Mouse (Mus musculus) MEL (cell line): ENCODE data around the gene Mrpl14. TPM values are rescaled to one million over a fixed set of nuclear protein-coding genes. Genes with fewer than 3 reads are reported as not detected.
A peak's percentile ranks its signal among the peaks of the same experiment; 100 is the strongest.

Experiments used
- DNase-seq: peaks from one replicate; pipeline ENCODE4 v3.0.0; 2011; ENCODE audit warnings: low read depth, low spot score
- H3K27ac ChIP-seq: 2 replicates; pipeline ENCODE4 v1.5.1; 2012; ENCODE audit warnings: low read depth, mild to moderate bottlenecking, control low read depth, low read length, moderate library complexity; ENCODE audit not compliant: control insufficient read depth
- H3K27me3 ChIP-seq, 2 experiments: fragments of 150-350 bp in 1 of 2; sonication (generic) in 1 of 2; 2 replicates each; pipeline ENCODE4 v1.6.1; 2012; ENCODE audit warnings: low read length in 2 of 2, mild to moderate bottlenecking in 2 of 2, improper control_type of control experiment in 1 of 2, moderate library complexity in 1 of 2; ENCODE audit not compliant: insufficient read depth in 2 of 2, control insufficient read depth in 1 of 2
- H3K36me3 ChIP-seq, 2 experiments: 2 replicates each; pipeline ENCODE4 v1.6.1; 2012 to 2014; ENCODE audit warnings: low read length in 2 of 2, improper control_type of control experiment in 1 of 2, inconsistent platforms in 1 of 2, mild to moderate bottlenecking in 1 of 2; ENCODE audit not compliant: insufficient read depth in 2 of 2, control insufficient read depth in 1 of 2
- H3K4me1 ChIP-seq, 2 experiments: fragments of 150-350 bp in 1 of 2; sonication (generic) in 1 of 2; 2 replicates each; pipeline ENCODE4 v1.6.1; 2012; ENCODE audit warnings: low read length in 2 of 2, improper control_type of control experiment in 1 of 2, mild to moderate bottlenecking in 1 of 2; ENCODE audit not compliant: insufficient read depth in 2 of 2, control insufficient read depth in 1 of 2
- H3K4me3 ChIP-seq, 2 experiments: fragments of 150-350 bp in 1 of 2; sonication (generic) in 1 of 2; 2 replicates each; pipeline ENCODE4 v1.5.1; 2012; ENCODE audit warnings: low read depth in 2 of 2, low read length in 2 of 2, mild to moderate bottlenecking in 2 of 2, moderate library complexity in 2 of 2, control low read depth in 1 of 2, improper control_type of control experiment in 1 of 2; ENCODE audit not compliant: control insufficient read depth in 1 of 2, insufficient read depth in 1 of 2
- H3K79me2 ChIP-seq: 2 replicates; pipeline ENCODE4 v1.6.1; 2012; ENCODE audit warnings: mild to moderate bottlenecking, low read length, moderate library complexity; ENCODE audit not compliant: control insufficient read depth, poor library complexity, insufficient read depth
- H3K9ac ChIP-seq: 2 replicates; pipeline ENCODE4 v1.6.1; 2012; ENCODE audit warnings: low read depth, mild to moderate bottlenecking, control low read depth, low read length, moderate library complexity; ENCODE audit not compliant: control insufficient read depth, poor library complexity, severe bottlenecking
- H3K9me3 ChIP-seq: fragments of 150-350 bp; sonication (generic); replicated peaks from 2 replicates; pipeline ENCODE4 v1.6.1; 2012; ENCODE audit warnings: mild to moderate bottlenecking, low read length, improper control_type of control experiment, moderate library complexity; ENCODE audit not compliant: insufficient read depth
- BHLHE40 ChIP-seq: IDR thresholded peaks from 2 replicates; pipeline ENCODE4 v1.6.1; 2012; ENCODE audit warnings: low read depth, mild to moderate bottlenecking, inconsistent platforms, low read length, improper control_type of control experiment, borderline replicate concordance
- CTCF ChIP-seq, 3 experiments: IDR thresholded peaks in 2 of 3; conservative IDR thresholded peaks in 1 of 3; 2 replicates each; pipeline ENCODE4 v1.5.1; 2011 to 2012; ENCODE audit warnings: low read length in 3 of 3, low read depth in 2 of 3, mild to moderate bottlenecking in 2 of 3, improper control_type of control experiment in 1 of 3, inconsistent platforms in 1 of 3, mixed read lengths in 1 of 3, moderate library complexity in 1 of 3; ENCODE audit not compliant: control insufficient read depth in 1 of 3, insufficient read depth in 1 of 3, poor library complexity in 1 of 3, severe bottlenecking in 1 of 3
- E2F4 ChIP-seq: IDR thresholded peaks from 2 replicates; pipeline ENCODE4 v1.6.1; 2011; ENCODE audit warnings: low read depth, low read length, improper control_type of control experiment, borderline replicate concordance
- ELF1 ChIP-seq: IDR thresholded peaks from 2 replicates; pipeline ENCODE4 v1.6.1; 2014; ENCODE audit warnings: low read depth, mild to moderate bottlenecking, inconsistent platforms, low read length, improper control_type of control experiment, moderate library complexity
- ETS1 ChIP-seq: IDR thresholded peaks from 2 replicates; pipeline ENCODE4 v1.6.1; 2012; ENCODE audit warnings: low read depth, mild to moderate bottlenecking, inconsistent platforms, low read length, improper control_type of control experiment, moderate library complexity
- GATA1 ChIP-seq: IDR thresholded peaks from 2 replicates; pipeline ENCODE4 v1.6.1; 2011; ENCODE audit warnings: low read depth, low read length, improper control_type of control experiment
- HCFC1 ChIP-seq: IDR thresholded peaks from 2 replicates; pipeline ENCODE4 v1.6.1; 2012; ENCODE audit warnings: low read depth, mild to moderate bottlenecking, inconsistent platforms, low read length, improper control_type of control experiment, moderate library complexity
- KAT2A ChIP-seq: conservative IDR thresholded peaks from 2 replicates; pipeline ENCODE4 v1.6.1; 2012; ENCODE audit warnings: low read depth, low read length, improper control_type of control experiment, inconsistent platforms
- MAFK ChIP-seq: IDR thresholded peaks from 2 replicates; pipeline ENCODE4 v1.6.1; 2011; ENCODE audit warnings: low read depth, mild to moderate bottlenecking, low read length, improper control_type of control experiment, borderline replicate concordance
- MAX ChIP-seq: IDR thresholded peaks from 2 replicates; pipeline ENCODE4 v1.6.1; 2011; ENCODE audit warnings: low read length, improper control_type of control experiment
- MEF2A ChIP-seq: IDR thresholded peaks from 2 replicates; pipeline ENCODE4 v1.6.1; 2014; ENCODE audit warnings: low read depth, mild to moderate bottlenecking, inconsistent platforms, low read length, improper control_type of control experiment; ENCODE audit not compliant: poor library complexity, insufficient replicate concordance, severe bottlenecking; ENCODE audit errors: extremely low read depth
- MYB ChIP-seq: IDR thresholded peaks from 2 replicates; pipeline ENCODE4 v1.6.1; 2011; ENCODE audit warnings: mild to moderate bottlenecking, low read depth, low read length, improper control_type of control experiment
- MYC ChIP-seq: IDR thresholded peaks from 2 replicates; pipeline ENCODE4 v1.6.1; 2011; ENCODE audit warnings: low read depth, mild to moderate bottlenecking, low read length, improper control_type of control experiment, moderate library complexity
- POLR2AphosphoS5 ChIP-seq: IDR thresholded peaks from 2 replicates; pipeline ENCODE4 v1.6.1; 2012; ENCODE audit warnings: low read depth, borderline replicate concordance, mild to moderate bottlenecking, inconsistent platforms, low read length, moderate library complexity, mixed read lengths
- RCOR1 ChIP-seq: IDR thresholded peaks from 2 replicates; pipeline ENCODE4 v1.6.1; 2012; ENCODE audit warnings: low read depth, mild to moderate bottlenecking, inconsistent platforms, low read length, improper control_type of control experiment
- SMC3 ChIP-seq: IDR thresholded peaks from 2 replicates; pipeline ENCODE4 v1.6.1; 2011; ENCODE audit warnings: low read depth, low read length, improper control_type of control experiment
- TAL1 ChIP-seq: IDR thresholded peaks from 2 replicates; pipeline ENCODE4 v1.6.1; 2012; ENCODE audit warnings: mild to moderate bottlenecking, inconsistent platforms, low read length, moderate library complexity, mixed read lengths
- TBP ChIP-seq: IDR thresholded peaks from 2 replicates; pipeline ENCODE4 v1.8.0; 2011; ENCODE audit warnings: low read depth, low read length, improper control_type of control experiment
- UBTF ChIP-seq: IDR thresholded peaks from 2 replicates; pipeline ENCODE4 v1.6.1; 2012; ENCODE audit warnings: low read depth, mild to moderate bottlenecking, inconsistent platforms, low read length, improper control_type of control experiment, moderate library complexity, borderline replicate concordance; ENCODE audit not compliant: insufficient read depth
- ZC3H11A ChIP-seq: IDR thresholded peaks from 2 replicates; pipeline ENCODE4 v1.6.1; 2012; ENCODE audit warnings: low read depth, mild to moderate bottlenecking, inconsistent platforms, low read length, improper control_type of control experiment
- ZKSCAN1 ChIP-seq: IDR thresholded peaks from 2 replicates; pipeline ENCODE4 v1.6.1; 2012; ENCODE audit warnings: low read depth, mild to moderate bottlenecking, inconsistent platforms, low read length, improper control_type of control experiment, moderate library complexity
- ZMIZ1 ChIP-seq: IDR thresholded peaks from 2 replicates; pipeline ENCODE4 v1.6.1; 2012; ENCODE audit warnings: low read depth, mild to moderate bottlenecking, inconsistent platforms, low read length, improper control_type of control experiment, moderate library complexity
- ZNF384 ChIP-seq: IDR thresholded peaks from 2 replicates; pipeline ENCODE4 v1.6.1; 2012; ENCODE audit warnings: low read depth, mild to moderate bottlenecking, inconsistent platforms, low read length, improper control_type of control experiment
- polyA plus RNA-seq, 2 experiments: library from polyadenylated mRNA; stranded (reverse) in 1 of 2; unstranded in 1 of 2; fragments of >175 nt in 1 of 2; fragments of >200 nt in 1 of 2; gene quantifications; 2 replicates each; pipeline versions ENCODE4 v1.2.1 to v1.2.4; 2012; ENCODE audit warnings: low replicate concordance in 2 of 2, low read depth in 1 of 2; ENCODE audit not compliant: insufficient read length in 2 of 2, insufficient read depth in 1 of 2, missing spikeins in 1 of 2
- total RNA-seq: library from RNA; depleted of rRNA; stranded (reverse); fragments of 300-350 nt; gene quantifications from 2 replicates; pipeline ENCODE4 v1.2.3, GENCODE M21; 2012

Gene Mrpl14
- total and polyA plus RNA-seq, 3 experiments, result 66.2 to 159 TPM; not detected in 1

DNA sequence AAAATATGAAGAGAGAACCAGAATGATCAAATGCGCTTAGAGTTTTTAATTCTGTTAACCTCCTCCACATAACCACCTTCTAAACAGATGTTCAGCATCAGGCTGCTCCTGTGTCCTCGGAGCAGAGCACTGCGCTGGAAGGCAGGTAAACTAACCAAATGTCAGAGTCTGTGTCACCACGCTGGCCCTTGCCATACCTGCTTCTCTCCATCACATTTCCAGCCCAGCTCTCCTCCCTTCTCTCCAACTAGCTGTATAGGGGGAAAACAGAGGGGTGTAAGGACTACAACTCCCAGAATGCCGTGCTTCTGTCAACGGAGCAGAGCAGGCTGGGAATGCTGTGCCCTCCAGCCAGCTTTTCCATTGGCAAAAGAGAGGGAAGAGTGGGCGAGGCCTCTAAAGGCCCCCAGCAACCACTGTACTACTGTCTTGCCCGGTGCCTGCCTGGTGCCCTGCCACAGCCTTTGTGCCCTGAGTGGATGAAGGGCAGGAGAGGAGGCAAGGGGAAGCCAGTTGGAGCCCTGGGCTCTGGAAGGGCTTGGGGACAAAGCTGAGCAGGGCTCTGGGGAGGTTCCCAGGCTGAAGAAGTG lies 5.6 kb upstream of the Mrpl14 start:
- peaks cover 10% of the 10 kb centered on the region for H3K79me2 ChIP-seq
- H3K4me1 ChIP-seq, result peaks cover 0 to 11% of the 10 kb centered on the region in 2 experiments; a peak in 2 of 4 replicates
- no peak for DNase-seq
- H3K36me3 ChIP-seq, result peaks cover 0 to 5% of the 10 kb centered on the region in 2 experiments
- TF ChIP-seq ELF1, result no peak
- TF ChIP-seq HCFC1, result peak; percentile 86
- TF ChIP-seq TAL1, result no peak
- TF ChIP-seq KAT2A, result peak; percentile 49; the same call in 1 of the 2 replicates
- TF ChIP-seq MAFK, result no peak
- H3K27ac ChIP-seq, result no peak overlapping the region
- H3K9ac ChIP-seq, result no peak overlapping the region
- H3K4me3 ChIP-seq, result no peak overlapping the region
- no peaks in the 10 kb centered on the region for H3K27me3 ChIP-seq
- H3K9me3 ChIP-seq, result no peaks in the 10 kb centered on the region

DNA sequence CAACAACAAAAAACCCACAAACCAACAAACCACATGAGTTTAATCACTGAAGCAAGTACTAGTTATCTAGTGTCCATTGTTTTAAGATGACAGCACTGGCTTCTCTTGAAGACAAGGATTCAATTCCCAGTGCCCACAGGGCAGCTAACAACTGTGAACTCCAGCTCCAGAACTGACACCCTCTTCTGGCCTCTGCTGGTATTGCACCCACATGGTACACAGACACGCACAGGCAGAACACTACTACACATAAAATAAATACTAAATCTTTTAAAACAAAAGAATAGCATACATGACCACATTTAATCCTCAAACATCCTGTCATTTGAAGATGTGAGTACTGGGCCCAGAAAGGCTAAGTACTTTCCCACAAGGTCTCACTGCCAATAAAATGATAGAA lies 4.5 kb upstream of the Mrpl14 start:
- Histone ChIP-seq H3K36me3 (peaks cover 0 to 5% of the 10 kb centered on the region in 2 experiments), H3K9me3 (no peaks in the 10 kb centered on the region), H3K9ac (no peak overlapping the region), H3K4me1 (peaks cover 0 to 11% of the 10 kb centered on the region in 2 experiments; a peak in 2 of 4 replicates), H3K4me3 (no peak overlapping the region), H3K27ac (no peak overlapping the region), H3K79me2 (peaks cover 18% of the 10 kb centered on the region), H3K27me3 (no peaks in the 10 kb centered on the region)
- no peak for TF ChIP-seq ETS1
- TF ChIP-seq CTCF (IDR thresholded peaks at IDR 0.05 in 2 of 3, conservative IDR thresholded peaks at IDR 0.05 in 1 of 3; ENCODE audit: control insufficient read depth in 1 of 3, insufficient read depth in 1 of 3, low read depth in 2 of 3, low read length in 3 of 3, poor library complexity in 1 of 3, severe bottlenecking in 1 of 3), result peak; percentile 52 to 69 (median 57)
- TF ChIP-seq MYB, result no peak
- no peak for TF ChIP-seq GATA1
- DNase-seq, result peak; percentile 66

DNA sequence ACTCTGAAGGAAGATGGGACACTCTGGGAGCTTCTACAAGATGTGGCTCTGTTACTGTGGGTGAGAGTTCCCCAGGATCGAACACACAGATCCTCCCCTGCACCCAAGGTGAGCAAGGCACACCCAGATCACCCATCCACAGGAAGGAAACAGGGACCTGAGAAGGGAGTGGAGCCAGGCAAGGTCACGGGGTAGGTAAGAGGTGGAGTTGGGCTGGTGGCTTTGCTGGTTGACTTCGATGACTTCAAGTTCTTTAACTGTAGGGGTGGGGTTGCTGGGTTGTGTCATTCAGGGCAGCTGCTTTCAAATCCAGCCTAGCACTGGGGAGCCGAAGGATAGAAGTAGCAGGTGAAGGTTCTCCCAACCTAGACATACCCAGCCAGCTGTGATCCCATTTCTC lies 3.3 kb upstream of the Mrpl14 start:
- Histone ChIP-seq H3K9me3 (no peaks in the 10 kb centered on the region), H3K9ac (no peak overlapping the region), H3K27me3 (no peaks in the 10 kb centered on the region), H3K36me3 (peaks cover 0 to 9% of the 10 kb centered on the region in 2 experiments; a peak in 2 of 4 replicates), H3K4me3 (no peak overlapping the region), H3K27ac (no peak overlapping the region), H3K4me1 (peaks cover 0 to 19% of the 10 kb centered on the region in 2 experiments; a peak in 3 of 4 replicates), H3K79me2 (peaks cover 29% of the 10 kb centered on the region)
- DNase-seq, result no peak
- TF ChIP-seq SMC3, result no peak
- no peak for TF ChIP-seq TBP
- TF ChIP-seq ZKSCAN1, result no peak
- TF ChIP-seq MAX, result no peak
- TF ChIP-seq E2F4, result no peak
- TF ChIP-seq HCFC1, result no peak
- no peak for TF ChIP-seq MYC
- no peak for TF ChIP-seq BHLHE40
- no peak for TF ChIP-seq ELF1
- TF ChIP-seq GATA1, result no peak
- no peak for TF ChIP-seq ZNF384
- no peak for TF ChIP-seq UBTF
- no peak for TF ChIP-seq ZMIZ1
- no peak for TF ChIP-seq ZC3H11A
- TF ChIP-seq MEF2A, result no peak
- no peak for TF ChIP-seq POLR2AphosphoS5
- TF ChIP-seq MYB, result no peak
- no peak for TF ChIP-seq RCOR1
